Comparison of ENCODE assay signal across 8 mouse cellular contexts in the genomic region with DNA sequence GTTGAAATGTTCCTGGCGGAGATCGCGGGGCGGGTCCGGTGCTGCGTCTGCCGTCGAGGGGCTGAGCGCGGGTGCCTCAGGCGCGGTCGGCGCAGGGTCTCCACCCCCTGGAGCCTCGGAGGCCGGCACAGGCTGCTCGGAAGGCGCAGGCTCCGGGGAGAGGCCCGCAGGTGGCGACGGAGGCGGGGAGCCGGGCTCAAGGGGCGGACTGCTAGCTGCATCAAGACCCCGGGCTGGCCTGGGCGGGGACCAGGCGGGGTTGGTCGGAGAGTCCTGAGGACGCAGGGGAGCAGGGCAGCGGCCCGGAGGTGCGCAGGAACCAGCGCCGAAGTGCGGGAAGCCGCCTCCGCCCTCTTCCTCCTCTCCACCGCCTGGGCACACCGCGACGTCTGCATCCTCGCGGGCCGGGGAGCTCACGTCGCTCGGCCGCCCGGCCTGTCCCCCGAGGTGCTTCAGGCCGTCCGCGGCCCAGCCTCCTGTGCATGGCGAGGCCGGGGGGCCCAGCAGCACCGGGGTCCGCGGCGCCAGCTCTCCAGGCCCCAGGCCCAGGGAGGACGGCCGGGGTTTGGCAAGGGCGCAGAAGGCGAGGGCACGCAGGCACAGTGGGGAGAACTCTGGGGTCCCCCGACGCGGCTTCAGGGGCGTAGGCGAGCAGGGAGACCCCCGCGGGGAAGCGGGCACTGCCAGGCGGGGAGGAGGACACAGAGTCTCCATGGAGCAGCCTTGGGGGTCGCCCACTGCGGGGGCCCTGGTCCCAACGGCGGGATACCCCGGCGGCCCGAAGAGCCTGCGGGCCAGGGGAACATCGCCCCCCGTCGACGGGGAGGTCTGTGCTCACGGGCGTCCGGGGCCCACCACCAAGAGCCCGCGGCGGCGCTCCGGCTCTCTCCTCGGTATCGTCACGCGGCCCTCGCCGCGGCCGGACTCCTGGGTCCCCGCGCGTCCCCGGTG. TPM values are rescaled to one million over a fixed set of nuclear protein-coding genes. Genes with fewer than 3 reads are reported as not detected.
A peak's percentile ranks its signal among the peaks of the same experiment; 100 is the strongest.
DNase-seq lines count a peak whose midpoint lies in the region; ATAC-seq and TF ChIP-seq lines count a peak whose summit lies in the region.

No protein-coding gene starts in this region.

- WGBS in heart, embryonic 15.5 days, result under 1% methylated on average over 105 of the region's 106 CpGs
- 4% methylated on average over 87 of the region's 106 CpGs for WGBS in limb, embryonic 14.5 days
- under 1% methylated on average over 73 of the region's 106 CpGs for WGBS in neural tube, embryonic 11.5 days

- no peak for TF ChIP-seq POLR2A in cortical plate, adult 2 months (IDR thresholded peaks at IDR 0.05; ENCODE audit: extremely low read depth, insufficient read depth, low read length)
- TF ChIP-seq POLR2A in limb, embryonic 14.5 days (IDR thresholded peaks at IDR 0.05; ENCODE audit: borderline replicate concordance, extremely low read depth, insufficient read depth, insufficient read length), result no peak

- TF ChIP-seq CTCF in cortical plate, adult 2 months (IDR thresholded peaks at IDR 0.05; ENCODE audit: extremely low read depth, insufficient read depth, low read length), result no peak

- no peak overlapping the region for H3K27ac ChIP-seq in cortical plate, adult 2 months (ENCODE audit: insufficient read depth, low read length)
- H3K27ac ChIP-seq in heart, embryonic 15.5 days, result no peak overlapping the region
- no peak overlapping the region for H3K27ac ChIP-seq in limb, embryonic 14.5 days (replicated peaks; ENCODE audit: low read depth, low read length)
- H3K27ac ChIP-seq in neural tube, embryonic 11.5 days (ENCODE audit: low read depth, low read length), result no peak overlapping the region

- peak; percentile 38 for DNase-seq in ovary, postnatal 36 days (ENCODE audit: low spot score)
- no peak for DNase-seq in ovary, postnatal 10 days (ENCODE audit: low spot score)
- no peak for DNase-seq in limb, embryonic 14.5 days (ENCODE audit: low spot score)
- DNase-seq in neural tube, embryonic 11.5 days (ENCODE audit: low spot score), result peak; percentile 50
- no peak for DNase-seq in frontal cortex, postnatal 10 days (ENCODE audit: low spot score in 2 of 2)
- no peak for DNase-seq in cerebellum, adult 9-11 months

- H3K9me3 ChIP-seq in heart, embryonic 15.5 days (replicated peaks), result no peaks in the 10 kb centered on the region
- H3K9me3 ChIP-seq in limb, embryonic 14.5 days (ENCODE audit: control insufficient read depth, low read length), result no peaks in the 10 kb centered on the region
- no peaks in the 10 kb centered on the region for H3K9me3 ChIP-seq in neural tube, embryonic 11.5 days (ENCODE audit: control insufficient read depth, low read length)

- peak overlapping the region; percentile 97 for H3K4me2 ChIP-seq in heart, embryonic 15.5 days
- peak overlapping the region; percentile 95 for H3K4me2 ChIP-seq in limb, embryonic 14.5 days (replicated peaks; ENCODE audit: low read depth, low read length, severe bottlenecking)
- H3K4me2 ChIP-seq in neural tube, embryonic 11.5 days (ENCODE audit: low read depth), result peak overlapping the region; percentile 87

- H3K9ac ChIP-seq in heart, embryonic 15.5 days, result peak overlapping the region; percentile 70
- peak overlapping the region; percentile 70 for H3K9ac ChIP-seq in limb, embryonic 14.5 days (ENCODE audit: low read depth, low read length, severe bottlenecking)
- peak overlapping the region; percentile 81 for H3K9ac ChIP-seq in neural tube, embryonic 11.5 days (ENCODE audit: low read length)

- no peaks in the 10 kb centered on the region for H3K36me3 ChIP-seq in heart, embryonic 15.5 days
- no peaks in the 10 kb centered on the region for H3K36me3 ChIP-seq in limb, embryonic 14.5 days (ENCODE audit: control insufficient read depth, insufficient read depth, low read length)
- H3K36me3 ChIP-seq in neural tube, embryonic 11.5 days (ENCODE audit: control insufficient read depth, insufficient read depth, low read length), result no peaks in the 10 kb centered on the region

- peak; percentile 28; the same call in 1 of the 2 replicates for ATAC-seq in heart, embryonic 15.5 days (replicated peaks; ENCODE audit: insufficient number of reproducible peaks, insufficient read depth, low FRiP score, low read depth)
- ATAC-seq in limb, embryonic 14.5 days (ENCODE audit: low FRiP score, low read depth), result peak; percentile 13; the same call in 1 of the 2 replicates
- ATAC-seq in neural tube, embryonic 11.5 days (ENCODE audit: insufficient read depth, low FRiP score, low TSS enrichment), result peak; percentile 39

- H3K4me1 ChIP-seq in cortical plate, adult 2 months (ENCODE audit: control insufficient read depth, insufficient read depth, low read length), result peaks cover 3% of the 10 kb centered on the region; the same call in 1 of the 2 replicates
- H3K4me1 ChIP-seq in heart, embryonic 15.5 days (replicated peaks), result peaks cover 30% of the 10 kb centered on the region
- H3K4me1 ChIP-seq in limb, embryonic 14.5 days (ENCODE audit: control insufficient read depth, insufficient read depth, low read length), result peaks cover 14% of the 10 kb centered on the region; the same call in 1 of the 2 replicates
- H3K4me1 ChIP-seq in neural tube, embryonic 11.5 days (ENCODE audit: control insufficient read depth, insufficient read depth, low read length), result peaks cover 25% of the 10 kb centered on the region

- H3K27me3 ChIP-seq in heart, embryonic 15.5 days, result peaks cover 80% of the 10 kb centered on the region
- peaks cover 64% of the 10 kb centered on the region for H3K27me3 ChIP-seq in limb, embryonic 14.5 days (ENCODE audit: control insufficient read depth, insufficient read depth, low read length)
- H3K27me3 ChIP-seq in neural tube, embryonic 11.5 days (ENCODE audit: control insufficient read depth, insufficient read depth, low read length), result peaks cover 38% of the 10 kb centered on the region

- peak overlapping the region; percentile 39 for H3K4me3 ChIP-seq in cortical plate, adult 2 months (ENCODE audit: insufficient read depth, low read length)
- peak overlapping the region; percentile 73 for H3K4me3 ChIP-seq in heart, embryonic 15.5 days
- peak overlapping the region; percentile 73 for H3K4me3 ChIP-seq in limb, embryonic 14.5 days (replicated peaks; ENCODE audit: low read length)
- peak overlapping the region; percentile 71 for H3K4me3 ChIP-seq in neural tube, embryonic 11.5 days (ENCODE audit: low read depth, low read length)

RNA-seq across cellular contexts. Expression of a gene that starts 0.7 kb away (rescaled TPM):
- 89.5 and 95.2 TPM in 2 replicates for polyA plus RNA-seq in cortical plate, adult 2 months (2012; rRNA removed)
- 0.71 and 1.1 TPM in 2 replicates for polyA plus RNA-seq in heart, embryonic 15.5 days (2015; fragmentation: Nextera tagmentation; extraction: Ambion mirVana)
- polyA plus RNA-seq in limb, embryonic 14.5 days (2012; rRNA removed), result 6.6 and 9.2 TPM in 2 replicates
- polyA plus RNA-seq in limb, embryonic 14.5 days (2014; fragmentation: Nextera tagmentation; extraction: Ambion mirVana), result 4.4 and 4.8 TPM in 2 replicates
- 9.7 and 11.0 TPM in 2 replicates for polyA plus RNA-seq in neural tube, embryonic 11.5 days (2014; fragmentation: Nextera tagmentation; extraction: Ambion mirVana)

RNA-seq across cellular contexts. Expression of a gene that starts 34.4 kb away (rescaled TPM):
- 78.5 and 83.4 TPM in 2 replicates for polyA plus RNA-seq in cortical plate, adult 2 months (2012; rRNA removed)
- 2.2 and 2.3 TPM in 2 replicates for polyA plus RNA-seq in heart, embryonic 15.5 days (2015; fragmentation: Nextera tagmentation; extraction: Ambion mirVana)
- 28.6 and 36.0 TPM in 2 replicates for polyA plus RNA-seq in limb, embryonic 14.5 days (2012; rRNA removed)
- polyA plus RNA-seq in limb, embryonic 14.5 days (2014; fragmentation: Nextera tagmentation; extraction: Ambion mirVana), result 4.9 and 6.1 TPM in 2 replicates
- polyA plus RNA-seq in neural tube, embryonic 11.5 days (2014; fragmentation: Nextera tagmentation; extraction: Ambion mirVana), result 3.9 and 4.5 TPM in 2 replicates

RNA-seq across cellular contexts. Expression of a gene that starts 52.9 kb away (rescaled TPM):
- 141 and 146 TPM in 2 replicates for polyA plus RNA-seq in cortical plate, adult 2 months (2012; rRNA removed)
- polyA plus RNA-seq in heart, embryonic 15.5 days (2015; fragmentation: Nextera tagmentation; extraction: Ambion mirVana), result 0.06 and 0.15 TPM in 2 replicates
- 4.0 and 5.1 TPM in 2 replicates for polyA plus RNA-seq in limb, embryonic 14.5 days (2012; rRNA removed)
- polyA plus RNA-seq in limb, embryonic 14.5 days (2014; fragmentation: Nextera tagmentation; extraction: Ambion mirVana), result 0.39 and 0.53 TPM in 2 replicates
- 2.5 and 2.6 TPM in 2 replicates for polyA plus RNA-seq in neural tube, embryonic 11.5 days (2014; fragmentation: Nextera tagmentation; extraction: Ambion mirVana)

RNA-seq across cellular contexts. Expression of a gene that starts 56.8 kb away (rescaled TPM):
- 59.9 and 65.5 TPM in 2 replicates for polyA plus RNA-seq in cortical plate, adult 2 months (2012; rRNA removed)
- 60.7 and 69.4 TPM in 2 replicates for polyA plus RNA-seq in heart, embryonic 15.5 days (2015; fragmentation: Nextera tagmentation; extraction: Ambion mirVana)
- polyA plus RNA-seq in limb, embryonic 14.5 days (2012; rRNA removed), result 11.7 and 13.3 TPM in 2 replicates
- polyA plus RNA-seq in limb, embryonic 14.5 days (2014; fragmentation: Nextera tagmentation; extraction: Ambion mirVana), result 13.6 and 14.9 TPM in 2 replicates
- polyA plus RNA-seq in neural tube, embryonic 11.5 days (2014; fragmentation: Nextera tagmentation; extraction: Ambion mirVana), result 20.2 and 21.1 TPM in 2 replicates

Comparison
In these comparisons a context has a peak if more than half of its experiments do, and no peak if none do; other contexts are left out.
1. DNase-seq: peak in ovary, postnatal 36 days (single experiment) and neural tube, embryonic 11.5 days (single experiment); none in ovary, postnatal 10 days (single experiment), limb, embryonic 14.5 days (single experiment), frontal cortex, postnatal 10 days (0 of 2) and cerebellum, adult 9-11 months (single experiment).
2. RNA of a gene that starts 52.9 kb away (polyA plus RNA-seq): 141 to 146 TPM in cortical plate, adult 2 months; 0.39 to 5.1 TPM in limb, embryonic 14.5 days, 2.5 to 2.6 TPM in neural tube, embryonic 11.5 days and 0.06 to 0.15 TPM in heart, embryonic 15.5 days; every median in the first group is over 10 times any median in the second.
3. Peak in every context shown above with its lines, with median percentiles within 50 percentile points of each other: H3K4me3 ChIP-seq, ATAC-seq, H3K4me2 ChIP-seq and H3K9ac ChIP-seq.